Mouse (Mus musculus): ENCODE measurements around the gene Ptprs. TPM values are rescaled to one million over a fixed set of nuclear protein-coding genes. Genes with fewer than 3 reads are reported as not detected.

Ptprs gene
- 46.2 TPM for polyA plus RNA-seq (2014; fragmentation: Illumina TruSeq; extraction: RNeasy Lipid Tissue Mini Kit (QIAGEN cat#74804); ENCODE audit: low read depth, low replicate concordance)

DNA sequence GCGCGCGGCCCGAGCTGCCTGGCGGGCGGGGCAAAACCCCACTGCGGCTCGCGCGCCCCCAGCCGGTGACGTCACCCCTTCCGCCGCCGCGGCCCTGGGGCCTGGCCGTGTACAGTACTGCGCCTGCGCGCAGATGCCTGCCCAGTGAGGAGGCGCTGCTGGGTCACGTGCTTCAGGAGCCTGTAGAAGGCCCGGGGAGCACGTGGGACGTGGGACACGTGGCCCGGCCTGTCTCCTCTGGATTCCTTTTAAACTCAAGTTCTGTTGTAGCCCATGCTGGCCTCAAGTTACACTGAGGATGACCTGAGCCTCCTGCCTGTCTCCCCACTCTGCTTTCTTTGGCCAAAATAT is at the start of gene Ptprs:
Gene Ptprs, minus strand, starts transcription at position 82 of the 351 bp plus-strand sequence.

DNA sequence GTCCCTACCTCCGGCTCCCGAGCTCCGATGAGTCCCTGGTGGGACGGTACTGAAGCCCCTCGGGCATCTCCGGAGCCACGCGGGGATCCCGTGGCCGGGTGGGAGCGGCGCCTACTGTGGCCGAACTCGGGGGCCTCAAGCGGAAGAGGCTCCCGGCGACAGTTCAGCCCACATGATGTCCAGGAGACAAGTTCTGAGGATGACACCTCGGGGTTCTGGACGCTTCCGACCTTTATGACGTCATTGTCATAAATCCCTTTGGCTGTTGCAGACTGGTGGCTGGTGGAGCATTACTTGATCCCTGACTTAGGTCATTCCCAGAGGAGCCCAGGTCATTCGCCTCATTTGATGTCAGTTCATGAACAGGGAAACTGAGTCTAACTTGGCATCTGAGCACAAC is 36.0 kb upstream of the Ptprs start, which contains the start of gene Znrf4:
Gene Znrf4, minus strand, starts transcription at position 122 of the 400 bp plus-strand sequence.

Other genes starting within 250 kb of the Ptprs start
- 87.5 TPM for gene Fem1a, start 219.7 kb downstream of the Ptprs start, polyA plus RNA-seq (2014; fragmentation: Illumina TruSeq; extraction: RNeasy Lipid Tissue Mini Kit (QIAGEN cat#74804); ENCODE audit: low read depth, low replicate concordance)
- gene Ticam1, start 199.7 kb downstream of the Ptprs start, polyA plus RNA-seq (2014; fragmentation: Illumina TruSeq; extraction: RNeasy Lipid Tissue Mini Kit (QIAGEN cat#74804); ENCODE audit: low read depth, low replicate concordance): 6.8 TPM
- 98.2 TPM for gene Plin3, start 183.6 kb downstream of the Ptprs start, polyA plus RNA-seq (2014; fragmentation: Illumina TruSeq; extraction: RNeasy Lipid Tissue Mini Kit (QIAGEN cat#74804); ENCODE audit: low read depth, low replicate concordance)
- gene Arrdc5, start 176.2 kb downstream of the Ptprs start, polyA plus RNA-seq (2014; fragmentation: Illumina TruSeq; extraction: RNeasy Lipid Tissue Mini Kit (QIAGEN cat#74804); ENCODE audit: low read depth, low replicate concordance): not detected
- gene Uhrf1, start 173.2 kb downstream of the Ptprs start, polyA plus RNA-seq (2014; fragmentation: Illumina TruSeq; extraction: RNeasy Lipid Tissue Mini Kit (QIAGEN cat#74804); ENCODE audit: low read depth, low replicate concordance): 0.84 TPM
- 21.0 TPM for gene Kdm4b, start 150.4 kb downstream of the Ptprs start, polyA plus RNA-seq (2014; fragmentation: Illumina TruSeq; extraction: RNeasy Lipid Tissue Mini Kit (QIAGEN cat#74804); ENCODE audit: low read depth, low replicate concordance)
- not detected for gene Znrf4, start 35.9 kb upstream of the Ptprs start, polyA plus RNA-seq (2014; fragmentation: Illumina TruSeq; extraction: RNeasy Lipid Tissue Mini Kit (QIAGEN cat#74804); ENCODE audit: low read depth, low replicate concordance)
- gene Gm20219, start 77.9 kb upstream of the Ptprs start, polyA plus RNA-seq (2014; fragmentation: Illumina TruSeq; extraction: RNeasy Lipid Tissue Mini Kit (QIAGEN cat#74804); ENCODE audit: low read depth, low replicate concordance): not detected
- gene Safb2, start 108.1 kb upstream of the Ptprs start, polyA plus RNA-seq (2014; fragmentation: Illumina TruSeq; extraction: RNeasy Lipid Tissue Mini Kit (QIAGEN cat#74804); ENCODE audit: low read depth, low replicate concordance): 63.1 TPM
- 89.3 TPM for gene Safb, start 108.3 kb upstream of the Ptprs start, polyA plus RNA-seq (2014; fragmentation: Illumina TruSeq; extraction: RNeasy Lipid Tissue Mini Kit (QIAGEN cat#74804); ENCODE audit: low read depth, low replicate concordance)
- gene 2410015M20Rik, start 133.3 kb upstream of the Ptprs start, polyA plus RNA-seq (2014; fragmentation: Illumina TruSeq; extraction: RNeasy Lipid Tissue Mini Kit (QIAGEN cat#74804); ENCODE audit: low read depth, low replicate concordance): 302 TPM
- gene Rpl36, start 136.9 kb upstream of the Ptprs start, polyA plus RNA-seq (2014; fragmentation: Illumina TruSeq; extraction: RNeasy Lipid Tissue Mini Kit (QIAGEN cat#74804); ENCODE audit: low read depth, low replicate concordance): 1,063 TPM
- 125 TPM for gene Lonp1, start 150.4 kb upstream of the Ptprs start, polyA plus RNA-seq (2014; fragmentation: Illumina TruSeq; extraction: RNeasy Lipid Tissue Mini Kit (QIAGEN cat#74804); ENCODE audit: low read depth, low replicate concordance)
- not detected for gene Catsperd, start 151.7 kb upstream of the Ptprs start, polyA plus RNA-seq (2014; fragmentation: Illumina TruSeq; extraction: RNeasy Lipid Tissue Mini Kit (QIAGEN cat#74804); ENCODE audit: low read depth, low replicate concordance)
- 35.0 TPM for gene Ranbp3, start 196.8 kb upstream of the Ptprs start, polyA plus RNA-seq (2014; fragmentation: Illumina TruSeq; extraction: RNeasy Lipid Tissue Mini Kit (QIAGEN cat#74804); ENCODE audit: low read depth, low replicate concordance)
- gene Ndufa11, start 241.3 kb upstream of the Ptprs start, polyA plus RNA-seq (2014; fragmentation: Illumina TruSeq; extraction: RNeasy Lipid Tissue Mini Kit (QIAGEN cat#74804); ENCODE audit: low read depth, low replicate concordance): 933 TPM
- gene Vmac, start 241.5 kb upstream of the Ptprs start, polyA plus RNA-seq (2014; fragmentation: Illumina TruSeq; extraction: RNeasy Lipid Tissue Mini Kit (QIAGEN cat#74804); ENCODE audit: low read depth, low replicate concordance): 5.9 TPM